Mouse (Mus musculus) splenic B cell, adult 2 months (primary cell): ENCODE data around the gene Arrb1.

Experiments used
- DNase-seq: peaks from one replicate; pipeline ENCODE4 v3.0.0-alpha.2; 2011; ENCODE audit warnings: low read depth, low spot score
- H3K27me3 ChIP-seq: 2 replicates; pipeline ENCODE4 v1.6.1; 2012; ENCODE audit warnings: mild to moderate bottlenecking, low read length, moderate library complexity, mixed read lengths; ENCODE audit not compliant: control insufficient read depth, poor library complexity, insufficient read depth, severe bottlenecking
- H3K36me3 ChIP-seq: 2 replicates; pipeline ENCODE4 v1.6.1; 2012; ENCODE audit warnings: mild to moderate bottlenecking, low read length, moderate library complexity, mixed read lengths; ENCODE audit not compliant: control insufficient read depth, poor library complexity, insufficient read depth, severe bottlenecking

The Arrb1 gene

GRCm38 (mm10) chr7:99529410-99529809, 5.9 kb upstream of the Arrb1 start:
- no peaks in the 10 kb centered on the region for H3K27me3 ChIP-seq
- no peaks in the 10 kb centered on the region for H3K36me3 ChIP-seq
- no peak for DNase-seq

DNA sequence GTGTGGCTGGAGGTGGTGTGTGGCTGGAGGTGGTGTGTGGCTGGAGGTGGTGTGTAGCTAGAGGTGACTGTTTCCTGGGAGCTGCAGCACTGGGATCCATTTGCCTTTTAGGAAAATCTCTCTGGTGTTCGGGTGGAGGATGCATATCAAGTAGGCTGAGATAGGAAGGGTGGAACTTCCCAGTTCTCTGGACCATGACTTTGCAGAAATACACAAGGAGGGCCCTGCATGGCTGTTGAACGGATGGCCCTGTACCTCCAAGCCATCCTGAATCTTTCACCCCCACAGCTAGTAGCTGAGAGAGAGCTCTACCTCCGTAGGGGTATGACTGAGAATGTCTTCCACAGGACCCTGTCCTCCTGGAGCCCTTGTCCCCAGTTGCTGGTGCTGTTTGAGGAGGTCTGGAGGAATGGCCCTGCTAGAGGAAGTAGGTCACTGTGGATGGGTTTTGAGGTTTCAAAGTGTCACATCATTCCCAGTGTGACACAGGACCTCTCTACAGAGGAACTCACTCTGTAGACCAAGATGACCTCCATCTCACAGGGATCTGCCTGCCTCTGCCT, 3.8 kb upstream of the Arrb1 start:
- H3K36me3 ChIP-seq, result no peaks in the 10 kb centered on the region
- no peaks in the 10 kb centered on the region for H3K27me3 ChIP-seq
- no peak for DNase-seq

DNA sequence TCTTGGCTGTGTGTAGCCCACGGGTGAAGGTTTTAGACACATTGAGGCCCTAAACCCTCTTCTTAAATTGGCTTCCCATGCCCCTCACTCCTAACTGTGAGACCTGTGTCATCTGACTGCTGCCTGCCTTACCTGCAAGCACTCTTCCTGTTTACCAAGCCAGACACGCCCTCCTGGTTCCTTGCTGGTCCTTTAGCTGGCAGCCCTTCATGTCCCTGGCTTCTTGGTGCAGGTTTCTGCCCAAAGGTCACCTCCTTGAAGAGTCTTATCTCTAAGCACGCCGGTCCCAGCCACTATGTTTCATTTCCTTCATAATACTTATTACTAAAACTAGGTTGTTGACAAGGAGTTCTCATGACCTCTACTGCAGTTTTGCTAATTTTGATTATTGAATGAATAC, 2.7 kb upstream of the Arrb1 start:
- DNase-seq, result no peak
- Histone ChIP-seq H3K27me3 (no peaks in the 10 kb centered on the region), H3K36me3 (no peaks in the 10 kb centered on the region)

GRCm38 (mm10) chr7:99533600-99533999, 1.7 kb upstream of the Arrb1 start:
- DNase-seq, result no peak
- H3K27me3 ChIP-seq, result no peaks in the 10 kb centered on the region
- no peaks in the 10 kb centered on the region for H3K36me3 ChIP-seq

- DNase-seq, result no peak
- no peaks in the 10 kb centered on the region for H3K36me3 ChIP-seq
- no peaks in the 10 kb centered on the region for H3K27me3 ChIP-seq
These were observed 765 bp upstream of the Arrb1 start for GRCm38 (mm10) chr7:99534501-99534900.

- DNase-seq, result peak; percentile 46
- Histone ChIP-seq H3K27me3 (no peaks in the 10 kb centered on the region), H3K36me3 (no peaks in the 10 kb centered on the region)
These were observed 655 bp downstream of the Arrb1 start for GRCm38 (mm10) chr7:99535741-99536501.

DNA sequence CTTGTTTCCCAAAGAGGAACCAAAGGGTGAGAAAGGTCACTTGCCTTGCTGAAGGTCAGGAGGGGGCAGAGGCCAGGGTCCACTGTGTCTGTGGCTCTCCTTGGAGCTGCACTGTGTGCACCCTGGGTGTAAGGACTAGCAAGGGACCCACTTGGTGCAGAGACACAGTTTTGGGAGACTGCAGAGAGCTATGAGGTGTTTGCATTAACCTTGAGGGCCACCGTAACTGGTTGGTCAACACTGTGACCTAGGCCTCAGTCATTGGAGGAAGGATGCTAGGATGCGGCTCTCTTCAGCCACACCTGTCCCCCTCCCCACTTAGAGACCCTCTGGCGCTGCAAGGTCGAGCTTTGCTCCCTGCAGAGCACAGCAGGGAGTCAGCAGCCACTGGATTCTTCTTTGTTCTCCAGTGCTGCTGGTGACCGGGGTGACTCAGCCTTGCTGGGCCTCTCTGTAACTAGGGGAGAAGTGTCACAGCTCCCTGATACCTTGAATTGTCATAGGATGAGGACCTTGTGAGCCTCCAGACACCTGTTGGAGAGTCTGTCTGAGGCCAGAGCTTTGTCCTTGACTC, 2.0 kb downstream of the Arrb1 start:
- no peak for DNase-seq
- H3K27me3 ChIP-seq, result no peaks in the 10 kb centered on the region
- H3K36me3 ChIP-seq, result no peaks in the 10 kb centered on the region

DNA sequence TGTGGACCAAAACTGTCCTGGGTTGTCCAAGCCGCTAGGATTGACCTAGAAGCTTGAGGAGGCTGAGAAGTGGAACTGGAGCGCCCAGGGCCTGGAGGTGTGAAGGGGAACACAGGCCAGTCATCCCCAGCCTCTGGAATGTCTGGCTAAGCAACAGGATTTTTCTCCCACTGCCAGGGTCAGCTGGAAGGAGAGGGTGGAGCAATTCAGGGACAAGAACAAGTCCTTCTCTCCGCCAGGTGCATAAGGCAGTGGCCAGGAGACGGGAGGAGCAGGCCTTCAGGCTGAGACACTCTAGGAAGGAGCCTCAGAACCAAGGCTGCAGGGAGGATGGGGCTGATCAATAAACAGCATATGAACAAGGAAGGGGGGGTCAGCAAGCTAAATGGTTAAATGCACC, 3.2 kb downstream of the Arrb1 start:
- no peaks in the 10 kb centered on the region for H3K36me3 ChIP-seq
- no peak for DNase-seq
- no peaks in the 10 kb centered on the region for H3K27me3 ChIP-seq

- no peak for DNase-seq
- Histone ChIP-seq H3K27me3 (no peaks in the 10 kb centered on the region), H3K36me3 (no peaks in the 10 kb centered on the region)
These were observed 4.1 kb downstream of the Arrb1 start for GRCm38 (mm10) chr7:99539201-99539891.

GRCm38 (mm10) chr7:99540016-99540415, 4.8 kb downstream of the Arrb1 start:
- no peaks in the 10 kb centered on the region for H3K27me3 ChIP-seq
- DNase-seq, result no peak
- no peaks in the 10 kb centered on the region for H3K36me3 ChIP-seq

DNA sequence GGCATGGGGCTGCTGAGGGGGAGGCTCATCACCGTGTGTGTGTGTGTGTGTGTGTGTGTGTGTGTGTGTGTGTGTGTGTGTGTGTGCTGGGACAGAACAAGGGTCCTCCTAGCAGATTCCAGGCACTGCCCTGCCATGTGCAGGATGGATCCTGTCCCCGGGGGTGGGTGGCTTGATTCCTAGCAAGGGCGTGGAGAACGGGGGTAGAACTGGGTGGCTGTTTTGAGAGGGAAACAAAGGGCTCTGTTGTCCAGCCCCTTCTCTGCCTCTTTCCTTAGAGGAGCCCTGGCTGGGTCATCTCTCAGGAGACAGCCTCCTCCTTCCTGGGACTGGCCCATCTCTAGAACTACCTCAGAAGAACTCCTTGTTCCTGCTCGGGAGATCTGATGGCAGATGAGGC, 5.9 kb downstream of the Arrb1 start:
- H3K27me3 ChIP-seq, result no peaks in the 10 kb centered on the region
- no peaks in the 10 kb centered on the region for H3K36me3 ChIP-seq
- no peak for DNase-seq

DNA sequence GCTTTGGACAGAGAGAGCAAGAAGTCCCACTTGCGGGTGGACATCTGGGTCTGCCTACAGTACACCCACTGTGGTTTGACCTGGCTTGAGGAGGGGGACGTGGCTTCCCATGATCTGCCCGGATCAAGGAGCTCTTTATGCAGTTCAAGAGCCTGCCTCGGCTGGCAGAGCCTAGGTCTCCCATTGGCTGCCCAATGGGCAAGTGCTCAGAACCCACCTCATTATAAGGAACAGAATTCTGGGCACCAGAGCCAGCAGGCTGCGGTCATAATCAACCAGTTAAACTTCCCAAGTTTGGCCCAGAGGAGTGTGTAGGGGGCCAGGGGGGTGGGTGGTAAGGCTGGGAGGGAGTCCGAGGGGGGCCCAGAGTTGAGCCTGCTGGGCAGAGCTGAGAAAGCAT, 9.0 kb downstream of the Arrb1 start:
- no peak for DNase-seq
- Histone ChIP-seq H3K36me3 (no peaks in the 10 kb centered on the region), H3K27me3 (no peaks in the 10 kb centered on the region)

- DNase-seq, result peak; percentile 68
- Histone ChIP-seq H3K27me3 (no peaks in the 10 kb centered on the region), H3K36me3 (no peaks in the 10 kb centered on the region)
These were observed 10.8 kb downstream of the Arrb1 start for GRCm38 (mm10) chr7:99545885-99546745.

GRCm38 (mm10) chr7:99547584-99548487, 12.6 kb downstream of the Arrb1 start:
- no peaks in the 10 kb centered on the region for H3K27me3 ChIP-seq
- DNase-seq, result no peak
- no peaks in the 10 kb centered on the region for H3K36me3 ChIP-seq
